Mouse (Mus musculus): ENCODE data around the gene Mthfs. TPM values are rescaled to one million over a fixed set of nuclear protein-coding genes. Genes with fewer than 3 reads are reported as not detected.

The Mthfs gene
- 112 TPM for polyA plus RNA-seq (2017; shearing (Covaris generic))

GRCm38 (mm10) chr9:89210353-89211064 is at the start of gene Mthfs:
TSS of gene Mthfs (plus strand) at chr9:89210676.

GRCm38 (mm10) chr9:89198969-89199416 is 11.5 kb upstream of the Mthfs start, which contains the start of the genes Bcl2a1b and Gm29094:
TSS of gene Bcl2a1b (plus strand) at chr9:89199209.
TSS of gene Gm29094 (plus strand) at chr9:89199379.

Other genes starting within 250 kb of the Mthfs start
- gene Trim43b, start 117.8 kb upstream of the Mthfs start, polyA plus RNA-seq (2017; shearing (Covaris generic)): not detected
- gene Bcl2a1b, start 11.5 kb upstream of the Mthfs start, polyA plus RNA-seq (2017; shearing (Covaris generic)): 230 TPM
- gene Gm29094, start 11.3 kb upstream of the Mthfs start, polyA plus RNA-seq (2017; shearing (Covaris generic)): 30.1 TPM

Measured in CD4-positive, CD25-positive, alpha-beta regulatory T cell, adult 9 weeks (primary cell).